Mouse (Mus musculus): Measurements from ENCODE around the gene Mob1a.
"Not testable (repeated sequence)": the region's sequence is repeated elsewhere in the genome, so short reads cannot be mapped to it uniquely, and the experiment has no call there.

Gene Mob1a

GRCm38 (mm10) chr6:83342957-83343356 lies 17.1 kb downstream of the Mob1a start:
- DNase-seq (ENCODE audit: low spot score in 2 of 2), result no peak

DNA sequence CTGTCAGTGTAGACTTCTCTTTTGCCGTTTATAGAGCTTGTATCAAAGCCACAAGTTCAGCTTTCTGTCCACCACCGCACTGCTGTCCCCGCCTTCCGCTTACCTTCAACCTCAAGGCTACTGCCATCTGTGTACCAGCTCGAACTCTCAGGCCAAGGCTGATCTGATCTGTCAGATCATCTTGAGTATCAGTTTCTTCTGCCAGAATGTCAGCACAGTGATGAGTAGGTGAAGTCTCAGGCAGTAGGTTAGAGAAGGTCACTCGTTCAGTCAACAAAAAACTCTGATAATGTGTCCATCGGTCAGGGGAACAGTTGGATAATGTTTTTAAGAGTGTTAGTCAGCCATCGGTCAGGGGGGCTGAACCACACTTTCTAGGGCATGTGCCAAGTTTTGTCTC lies 19.5 kb downstream of the Mob1a start:
- not testable (repeated sequence) for DNase-seq (ENCODE audit: low spot score in 2 of 2)

DNA sequence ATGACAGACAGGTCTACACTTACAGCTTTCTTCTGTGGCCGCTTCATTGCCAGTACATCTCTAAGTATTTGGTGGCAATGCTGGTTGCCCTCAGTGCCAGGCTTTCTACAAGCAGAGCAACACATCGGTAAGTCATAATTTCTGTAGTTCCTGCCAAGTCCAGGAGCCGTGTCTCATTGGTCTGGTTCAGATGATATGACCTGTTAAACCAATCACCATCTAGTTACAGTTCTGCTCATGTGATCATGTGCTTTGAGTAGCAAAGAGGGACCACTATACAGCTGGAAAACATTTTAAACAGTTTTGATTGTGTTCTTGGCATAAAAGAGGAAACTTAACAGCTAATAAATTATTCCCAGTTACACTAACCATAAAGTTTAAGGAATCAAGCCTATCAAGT lies 22.1 kb downstream of the Mob1a start:
- DNase-seq (ENCODE audit: low spot score in 2 of 2), result no peak

DNA sequence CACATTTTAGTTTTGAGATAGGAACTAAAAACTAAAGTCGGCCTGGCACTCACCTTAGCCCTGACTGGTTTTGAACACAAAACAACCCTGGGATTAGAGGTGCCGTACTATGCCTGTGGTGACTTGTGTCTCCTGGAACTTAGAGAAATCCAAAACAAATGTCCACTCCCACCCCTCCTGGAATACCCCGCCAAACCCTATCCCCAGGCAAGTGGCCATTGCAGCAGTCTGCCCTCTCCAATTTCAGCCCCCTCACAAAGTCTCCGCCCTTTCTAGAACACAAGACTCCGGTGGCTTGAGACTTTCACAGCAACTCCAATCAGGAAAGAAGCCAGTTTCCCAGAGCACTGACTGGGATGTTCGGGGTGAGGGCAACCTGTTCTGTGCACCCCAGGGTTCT lies 23.1 kb downstream of the Mob1a start, which contains the start of gene Bola3:
Bola3 (plus strand) TSS at position 275 of the 400 bp plus-strand sequence.
- no peak for DNase-seq (ENCODE audit: low spot score in 2 of 2)

DNA sequence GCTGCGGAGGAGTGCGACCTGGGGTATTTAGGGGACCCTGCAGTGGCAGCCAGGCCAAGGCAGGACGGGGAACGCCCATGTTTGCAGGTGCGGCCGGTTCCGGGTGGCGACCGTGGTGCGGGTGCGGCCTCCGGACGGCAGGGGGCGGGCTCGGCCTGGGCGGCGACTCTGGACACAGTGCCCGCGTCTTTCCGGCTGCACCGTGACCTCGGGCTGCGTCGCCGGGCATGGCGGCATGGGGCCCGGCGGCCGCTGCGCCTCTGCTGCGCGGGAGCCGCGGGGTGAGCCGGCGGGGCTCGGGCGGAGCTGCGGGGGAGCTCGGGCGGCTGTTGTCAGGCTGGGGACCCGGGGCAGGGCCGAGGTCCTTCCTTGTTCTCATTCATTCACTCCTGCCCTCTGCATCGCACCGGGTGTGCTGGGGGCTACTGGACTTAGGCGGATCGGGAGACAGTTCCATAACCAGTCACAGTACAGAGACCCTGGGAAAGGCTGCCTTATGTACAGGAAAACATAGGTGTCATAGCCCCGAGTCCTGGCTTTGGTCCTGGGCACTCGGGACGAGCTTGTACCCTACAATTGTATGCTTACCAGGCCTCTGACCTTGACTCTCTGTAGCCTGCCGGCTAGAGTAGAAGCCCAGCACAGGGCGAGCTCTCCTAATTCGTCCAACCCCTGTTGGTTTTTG lies 23.6 kb downstream of the Mob1a start:
- peak; percentile 83 to 89 for DNase-seq (ENCODE audit: low spot score in 2 of 2)

- DNase-seq (ENCODE audit: low spot score in 2 of 2), result no peak
Measured at GRCm38 (mm10) chr6:83350172-83350571, 24.4 kb downstream of the Mob1a start.

DNA sequence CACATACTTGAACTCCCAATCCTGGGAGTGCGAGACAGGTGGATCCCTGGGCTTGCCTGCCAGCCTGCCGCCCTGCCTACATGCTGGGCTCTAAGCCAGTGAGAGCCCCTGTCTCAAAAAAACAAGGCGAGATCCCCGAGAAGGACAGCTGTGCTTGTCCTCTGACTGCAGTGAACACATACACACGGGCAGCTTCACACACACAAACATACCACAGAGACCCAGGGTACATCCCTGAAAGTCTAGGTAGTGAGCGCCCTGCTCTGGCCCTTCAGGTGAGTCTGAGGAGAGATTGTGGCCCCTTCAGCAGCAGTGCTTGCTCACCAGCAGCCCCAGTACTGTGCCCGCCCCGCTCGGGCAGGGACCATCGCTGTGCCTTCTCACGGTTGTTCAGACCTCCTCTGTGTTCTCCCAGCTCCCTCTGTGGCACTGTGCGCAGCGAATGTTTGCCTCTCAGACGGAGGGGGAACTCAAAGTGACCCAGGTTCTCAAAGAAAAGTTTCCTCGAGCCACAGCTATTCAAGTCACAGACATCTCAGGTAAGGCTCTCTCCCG lies 25.1 kb downstream of the Mob1a start:
- no peak for DNase-seq (ENCODE audit: low spot score in 2 of 2)

- no peak for DNase-seq (ENCODE audit: low spot score in 2 of 2)
Measured at GRCm38 (mm10) chr6:83351490-83352160, 25.8 kb downstream of the Mob1a start.

- no peak for DNase-seq (ENCODE audit: low spot score in 2 of 2)
Measured at GRCm38 (mm10) chr6:83352666-83353410, 27.0 kb downstream of the Mob1a start.

GRCm38 (mm10) chr6:83354856-83355781 lies 29.3 kb downstream of the Mob1a start:
- DNase-seq (ENCODE audit: low spot score in 2 of 2), result no peak

DNA sequence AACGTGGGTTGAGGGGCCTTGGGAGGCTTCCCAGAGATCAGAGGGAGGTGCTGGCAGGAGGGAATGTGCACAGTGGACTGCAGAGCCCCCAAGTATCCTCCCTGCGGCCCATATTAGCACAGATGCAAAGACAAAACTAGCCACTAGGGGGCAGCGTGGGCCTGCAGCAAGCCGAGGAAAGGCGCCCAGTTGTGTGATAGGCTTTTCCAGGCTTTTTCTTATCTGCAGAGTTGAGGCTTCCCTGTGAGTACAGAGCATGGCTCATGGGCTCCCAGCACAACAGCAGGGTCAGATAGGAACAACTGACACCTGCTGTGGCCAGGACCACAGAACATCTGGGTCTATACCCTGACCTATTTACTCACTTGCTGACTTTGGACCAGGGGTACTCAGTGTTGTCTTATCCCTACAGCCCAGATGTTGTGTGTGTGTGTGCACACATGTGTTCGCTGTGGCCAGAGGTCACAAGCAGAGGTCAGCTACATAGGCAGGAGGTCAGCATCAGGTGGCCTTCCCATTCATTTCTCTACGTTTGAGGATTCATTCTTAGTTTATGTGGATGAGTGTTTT lies 30.8 kb downstream of the Mob1a start:
- DNase-seq (ENCODE audit: low spot score in 2 of 2), result peak; percentile 74 to 79

GRCm38 (mm10) chr6:83357436-83357835 lies 31.6 kb downstream of the Mob1a start:
- no peak for DNase-seq (ENCODE audit: low spot score in 2 of 2)

GRCm38 (mm10) chr6:83361523-83362248 lies 35.9 kb downstream of the Mob1a start:
- DNase-seq (ENCODE audit: low spot score in 2 of 2), result no peak

DNA sequence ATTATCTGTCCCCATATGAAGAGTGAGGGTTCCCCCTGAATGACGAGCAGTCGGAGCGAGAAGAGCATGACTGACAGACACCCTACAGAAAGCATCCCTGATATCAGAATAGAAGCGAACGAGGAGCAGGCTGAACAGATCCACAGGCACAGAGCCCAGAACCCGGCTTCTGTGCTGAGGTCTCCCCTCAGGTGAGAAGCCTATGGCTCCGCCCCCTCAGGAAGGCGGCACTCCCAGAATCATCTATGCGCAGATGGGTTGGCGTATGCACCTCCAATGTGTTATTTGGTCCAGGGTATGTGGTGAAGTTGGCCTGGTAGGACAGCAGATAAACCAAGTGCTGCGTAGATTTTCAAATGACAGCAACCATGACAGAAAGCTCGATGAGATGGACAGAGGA lies 37.3 kb downstream of the Mob1a start:
- DNase-seq (ENCODE audit: low spot score in 2 of 2), result no peak

- DNase-seq (ENCODE audit: low spot score in 2 of 2), result no peak
Measured at GRCm38 (mm10) chr6:83370316-83370965, 44.6 kb downstream of the Mob1a start.

DNA sequence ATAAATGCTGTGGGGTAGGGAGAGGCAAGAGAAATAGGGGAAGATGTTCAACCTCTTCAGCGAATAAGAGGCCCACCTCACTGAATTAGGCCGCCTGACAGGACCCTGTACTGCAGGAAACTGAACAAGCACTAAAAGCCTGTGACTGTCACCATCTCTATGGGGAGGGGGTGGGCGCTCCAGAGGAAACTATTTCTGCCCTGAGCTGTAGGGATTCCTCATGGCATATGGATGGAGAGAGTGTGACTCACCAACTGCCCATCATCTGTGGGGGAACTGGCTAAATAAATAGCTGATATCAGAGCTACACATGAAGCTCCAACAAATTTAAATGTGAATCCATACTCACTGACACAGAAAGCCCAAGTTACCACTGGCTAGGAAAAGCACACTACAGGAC lies 45.5 kb downstream of the Mob1a start:
- no peak for DNase-seq (ENCODE audit: low spot score in 2 of 2)

- DNase-seq (ENCODE audit: low spot score in 2 of 2), result no peak
Measured at GRCm38 (mm10) chr6:83373704-83374300, 48.0 kb downstream of the Mob1a start.

DNA sequence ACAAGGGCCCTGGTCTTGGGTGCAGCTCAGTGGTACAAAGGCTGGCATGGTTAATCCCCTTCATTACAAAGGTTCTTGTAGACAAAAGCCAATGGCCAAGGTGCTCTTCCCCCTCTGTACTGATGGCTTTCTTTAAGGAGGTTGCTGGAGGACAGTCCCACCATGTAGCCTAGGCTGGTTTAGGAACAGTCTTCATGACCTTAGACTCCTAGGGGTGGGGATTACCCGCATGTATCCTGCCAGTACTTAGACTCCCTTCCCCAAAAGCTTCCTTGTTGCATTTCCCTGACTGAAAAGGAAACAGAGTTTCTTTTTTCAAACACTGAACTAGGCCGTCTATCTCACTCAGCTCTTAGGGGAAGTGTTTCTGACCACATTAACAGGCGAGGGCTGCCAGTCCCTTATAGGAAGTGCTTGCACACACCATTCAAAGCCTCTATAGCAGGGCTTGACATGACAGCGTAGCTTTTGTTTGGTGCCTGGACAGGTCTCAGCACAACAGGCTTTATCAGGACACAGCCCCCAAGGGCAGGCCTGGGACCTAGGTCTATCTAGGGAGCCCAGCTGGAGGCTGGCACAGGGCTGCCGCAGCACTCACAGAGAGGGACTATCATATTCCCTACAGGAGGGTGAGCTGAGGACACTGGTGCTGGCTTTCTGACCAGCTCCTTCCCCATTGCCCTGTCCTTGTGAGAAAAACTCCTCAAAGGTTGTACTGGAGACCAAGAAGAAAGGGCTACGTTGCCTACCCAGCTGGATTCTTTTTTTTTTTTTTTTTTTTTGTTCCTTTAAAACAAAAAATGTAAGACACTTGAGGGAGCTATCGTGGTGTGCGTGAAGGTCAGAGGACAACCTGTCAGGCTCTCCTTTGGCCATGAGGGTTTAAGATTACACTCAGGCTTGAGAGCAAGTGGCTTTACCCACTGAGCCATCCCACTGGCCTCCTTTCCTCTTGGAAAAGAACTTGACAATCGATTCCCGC lies 56.0 kb downstream of the Mob1a start:
- DNase-seq (ENCODE audit: low spot score in 2 of 2), result no peak
